Mouse (Mus musculus): ENCODE data around the gene Ctcfl.
"Not testable (repeated sequence)": the region's sequence is repeated elsewhere in the genome, so short reads cannot be mapped to it uniquely, and the experiment has no call there.

DNA sequence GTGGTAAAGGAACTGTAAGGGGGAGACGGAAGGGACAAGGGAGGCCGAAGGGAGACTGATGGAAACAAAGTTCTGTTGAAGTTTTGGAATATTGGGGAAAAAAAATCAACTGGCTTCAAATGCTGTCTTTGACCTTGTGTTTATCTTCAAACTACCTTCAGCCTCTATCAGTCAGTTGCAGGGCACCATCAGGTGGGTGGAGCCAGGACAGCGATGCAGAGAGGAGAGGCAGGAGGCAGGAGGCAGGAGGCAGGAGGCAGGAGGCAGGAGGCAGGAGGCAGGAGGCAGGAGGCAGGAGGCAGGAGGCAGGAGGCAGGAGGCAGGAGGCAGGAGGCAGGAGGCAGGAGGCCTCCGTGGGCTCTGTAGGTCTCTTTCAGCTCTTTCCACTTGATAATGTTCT lies 792 bp upstream of the Ctcfl start:
- not testable (repeated sequence) for TF ChIP-seq HCFC1 (IDR thresholded peaks at IDR 0.05; ENCODE audit: borderline replicate concordance, insufficient read depth, low read length); ZC3H11A (IDR thresholded peaks at IDR 0.05; ENCODE audit: borderline replicate concordance, low read depth, low read length); CHD2 (IDR thresholded peaks at IDR 0.05; ENCODE audit: low read depth, low read length); ZNF384 (IDR thresholded peaks at IDR 0.05; ENCODE audit: low read depth, low read length); MAFK (IDR thresholded peaks at IDR 0.05; ENCODE audit: insufficient read depth, low read depth, low read length)
